Mouse (Mus musculus): ENCODE data around the gene Spata16. TPM values are rescaled to one million over a fixed set of nuclear protein-coding genes. Genes with fewer than 3 reads are reported as not detected.

Spata16 gene
- total RNA-seq, 2 experiments from 2014 or later: not detected

DNA sequence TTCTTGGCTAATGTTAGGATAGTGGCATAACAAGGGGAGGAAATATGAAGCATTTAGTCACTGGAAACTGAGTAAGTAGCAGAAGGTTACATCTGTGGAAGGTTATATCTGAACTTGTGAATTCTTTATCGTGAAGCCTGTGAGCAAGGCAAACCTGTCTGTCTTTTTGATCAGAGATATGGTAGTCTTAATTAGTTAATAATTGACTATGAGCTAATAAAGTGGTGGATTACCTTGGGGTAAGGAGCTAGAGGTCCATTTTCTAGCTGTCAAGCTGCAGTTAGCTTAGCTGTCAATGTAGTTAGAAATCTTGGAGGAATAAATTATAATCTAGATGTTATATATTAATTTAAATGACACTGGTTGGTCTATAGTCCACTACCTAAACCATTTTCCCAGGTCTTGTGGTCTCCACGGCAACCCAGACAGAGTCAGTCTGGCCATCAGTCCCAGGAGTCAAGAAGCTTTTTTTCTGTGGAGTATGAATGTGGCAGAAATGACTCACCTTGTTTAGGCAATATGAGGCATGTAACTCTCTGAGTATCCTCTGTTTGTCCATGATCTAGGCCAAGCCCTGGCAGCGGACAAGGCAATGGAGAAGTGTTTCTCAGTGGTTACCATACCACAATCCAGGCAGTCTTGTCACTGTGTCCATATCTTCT lies 331.6 kb downstream of the Spata16 start:
- ATAC-seq (replicated peaks; ENCODE audit: poor library complexity): no peak

DNA sequence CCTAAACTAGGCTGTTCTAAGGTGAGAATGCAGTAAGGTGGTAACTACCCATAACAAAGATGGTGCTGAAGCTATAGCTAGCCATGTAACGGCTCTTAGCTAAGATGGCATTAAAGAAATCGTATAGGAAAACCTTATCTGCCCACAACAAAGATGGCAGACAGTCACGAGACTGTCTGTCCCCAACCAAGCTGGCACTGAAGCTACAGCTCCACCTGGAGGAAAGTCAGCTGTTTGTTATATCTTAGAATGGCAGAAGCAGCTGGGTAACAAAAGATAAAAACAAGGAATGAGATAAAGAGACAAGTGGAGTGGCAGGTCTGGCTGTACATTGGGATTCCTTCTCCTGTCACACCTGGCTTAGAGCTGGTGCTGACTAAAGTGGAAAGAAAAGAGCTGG lies 333.1 kb downstream of the Spata16 start:
- ATAC-seq (replicated peaks; ENCODE audit: poor library complexity): no peak

DNA sequence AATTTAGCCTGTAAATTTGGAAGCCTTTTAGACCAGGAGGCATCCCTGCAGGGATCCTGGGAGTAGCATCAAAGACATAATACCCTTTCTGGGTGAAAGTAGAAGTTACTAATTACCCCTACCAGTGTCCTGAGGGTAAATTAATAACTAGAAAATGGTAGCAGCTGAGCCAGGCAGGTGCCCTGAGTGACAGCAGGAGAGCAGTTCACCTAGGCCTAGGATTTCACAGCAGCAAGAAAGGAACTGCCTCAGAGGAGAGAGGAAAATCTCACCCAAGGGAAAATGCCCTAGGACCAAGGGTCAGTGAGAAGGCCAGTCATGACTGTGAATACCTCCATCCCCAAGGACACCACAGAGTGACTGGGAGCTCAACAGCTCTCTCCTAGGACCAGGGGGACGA lies 333.9 kb downstream of the Spata16 start:
- no peak for ATAC-seq (replicated peaks; ENCODE audit: poor library complexity)

DNA sequence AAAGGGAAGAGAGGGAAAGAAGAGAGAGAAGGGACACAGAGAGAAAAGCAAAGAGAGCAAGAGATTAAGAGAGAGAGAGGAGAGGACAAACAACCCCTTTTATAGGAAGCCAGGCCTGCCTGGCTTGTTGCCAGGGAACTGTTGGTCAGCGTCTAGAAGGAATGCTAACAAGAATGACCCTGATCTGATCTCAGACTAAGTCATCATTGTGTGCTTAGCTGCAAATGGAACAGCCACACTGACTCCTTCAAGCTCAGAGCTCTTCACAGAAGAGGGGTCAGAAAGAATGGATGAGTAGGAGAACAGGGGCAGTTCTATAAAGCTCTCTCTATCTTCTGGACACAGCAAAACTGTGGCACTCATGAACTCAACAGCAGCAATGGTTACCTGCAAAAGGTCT lies 334.7 kb downstream of the Spata16 start:
- ATAC-seq (replicated peaks; ENCODE audit: poor library complexity): no peak

DNA sequence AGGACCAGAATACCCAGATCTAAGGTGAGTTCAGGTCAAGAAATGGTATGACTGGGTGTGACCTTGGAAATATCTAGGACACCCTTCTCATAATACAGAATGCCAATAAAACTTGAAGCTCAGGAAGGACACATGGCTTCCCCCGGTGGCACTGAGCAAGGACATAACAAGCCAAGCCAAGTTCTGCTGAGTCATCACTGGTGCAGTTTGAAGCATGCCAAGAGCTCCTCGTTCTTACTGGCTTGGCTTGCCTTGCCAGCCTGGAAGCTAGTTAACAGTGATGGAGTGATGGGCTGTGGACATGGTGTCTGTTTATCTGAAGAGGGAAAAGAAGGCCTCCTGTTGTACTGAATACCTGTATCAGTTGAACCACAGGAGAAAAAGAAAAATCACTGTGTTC lies 342.2 kb downstream of the Spata16 start:
- no peak for ATAC-seq (replicated peaks; ENCODE audit: poor library complexity)

DNA sequence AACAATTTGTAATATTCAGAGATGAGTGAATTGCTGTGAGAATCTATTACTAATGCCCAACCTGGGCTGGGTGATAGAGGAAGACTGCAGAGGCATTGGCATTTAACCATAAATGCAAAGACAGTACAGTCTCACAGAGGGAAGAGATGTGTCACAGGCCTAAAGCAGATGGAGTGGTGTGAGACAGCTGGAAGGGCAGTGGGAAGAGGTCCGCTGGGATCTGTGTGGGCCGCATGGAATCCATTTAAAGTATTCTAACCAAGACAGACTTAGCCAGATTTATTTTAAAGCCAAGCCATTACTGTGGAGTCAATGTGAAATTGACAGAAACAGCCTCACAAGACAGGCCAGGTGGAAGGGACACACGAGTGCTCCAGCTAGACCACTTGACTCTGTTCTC lies 343.0 kb downstream of the Spata16 start:
- no peak for ATAC-seq (replicated peaks; ENCODE audit: poor library complexity)

DNA sequence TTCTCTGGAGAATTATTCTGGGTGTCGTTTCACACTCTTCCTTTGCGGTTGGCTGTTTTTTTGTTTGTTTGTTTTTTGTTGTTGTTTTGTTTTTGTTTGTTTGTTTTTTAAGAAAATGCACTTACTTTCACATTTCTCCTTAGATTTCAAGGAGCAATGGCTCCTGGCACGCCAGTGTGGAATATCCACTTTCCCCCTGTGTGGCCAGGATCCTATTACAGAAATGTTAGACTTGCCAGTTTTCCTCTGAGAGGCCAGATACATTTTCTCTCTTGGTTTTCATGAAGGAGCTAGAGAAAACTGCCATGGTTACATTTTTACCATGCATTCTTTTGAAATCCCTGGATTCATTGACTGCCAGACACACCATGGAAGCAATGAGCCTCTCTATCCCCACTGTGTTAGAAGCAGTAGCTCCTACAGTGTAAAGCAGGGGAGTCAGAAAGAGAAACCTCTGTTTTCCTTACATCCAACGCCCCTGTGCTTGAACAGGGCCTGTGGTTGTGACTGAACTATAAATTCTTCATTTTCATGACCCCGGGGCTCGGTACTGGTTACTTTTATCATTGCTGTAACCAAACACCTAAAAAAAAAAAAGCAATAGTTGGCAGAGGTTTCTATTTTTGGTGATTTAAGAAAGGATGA lies 344.7 kb downstream of the Spata16 start:
- ATAC-seq (replicated peaks; ENCODE audit: poor library complexity): no peak

DNA sequence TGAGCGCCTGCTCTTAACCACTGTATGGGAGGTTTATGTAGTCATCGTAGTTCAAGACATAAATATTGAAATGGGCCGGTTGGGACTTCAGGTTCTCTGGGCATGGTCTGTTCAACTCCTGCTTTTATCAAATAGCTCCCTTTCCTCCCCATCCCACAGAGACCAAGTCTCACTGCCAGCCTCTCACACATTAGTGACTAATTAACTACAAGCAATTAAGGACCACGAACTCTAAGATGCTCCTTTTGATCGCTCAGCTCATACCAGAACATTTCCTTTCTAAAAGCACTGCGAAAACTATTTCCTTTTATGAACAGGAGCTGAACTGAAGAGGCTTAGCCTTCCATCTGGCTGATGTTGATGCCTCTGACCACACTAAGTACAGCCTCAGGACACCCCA lies 346.3 kb downstream of the Spata16 start:
- ATAC-seq (replicated peaks; ENCODE audit: poor library complexity): no peak

DNA sequence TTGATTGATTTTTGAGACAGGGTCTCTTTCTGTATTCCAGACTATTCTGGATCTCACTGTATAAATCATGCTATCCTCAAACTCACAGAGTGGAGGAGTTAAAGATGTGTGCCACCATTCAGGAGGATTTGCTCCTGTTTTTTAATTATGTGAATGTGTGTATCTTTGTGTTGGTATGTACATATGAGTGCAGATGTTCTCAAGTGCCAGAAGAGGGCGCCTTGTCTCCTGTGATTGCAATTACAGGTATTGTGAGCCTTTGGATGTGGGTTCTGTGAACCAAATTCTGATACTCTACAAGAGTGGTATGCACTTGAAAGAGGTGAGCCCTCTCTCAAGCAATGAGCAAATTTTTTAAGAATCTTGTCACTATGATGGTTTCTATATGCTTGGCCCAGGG lies 369.4 kb downstream of the Spata16 start:
- ATAC-seq (replicated peaks; ENCODE audit: poor library complexity): no peak

DNA sequence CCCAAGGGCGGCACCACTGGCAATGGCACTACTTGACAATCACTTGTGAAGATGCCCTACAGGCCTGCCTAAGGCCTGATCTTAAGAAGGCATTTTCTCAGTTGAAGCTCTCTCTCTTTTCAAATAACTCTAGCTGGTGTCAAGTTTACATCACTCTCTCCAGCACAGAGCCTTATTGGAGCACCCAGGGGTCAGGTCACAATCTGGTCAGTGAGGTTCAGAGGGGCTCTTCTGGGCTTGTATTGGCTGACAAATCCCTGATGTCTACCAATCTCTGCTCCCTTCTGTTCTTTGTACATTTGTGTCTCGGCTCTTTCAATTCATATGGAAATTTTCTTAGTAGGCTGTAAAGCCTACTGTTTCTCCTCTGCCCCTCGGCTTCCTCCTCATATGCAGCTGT lies 390.5 kb downstream of the Spata16 start:
- ATAC-seq (replicated peaks; ENCODE audit: poor library complexity): no peak

DNA sequence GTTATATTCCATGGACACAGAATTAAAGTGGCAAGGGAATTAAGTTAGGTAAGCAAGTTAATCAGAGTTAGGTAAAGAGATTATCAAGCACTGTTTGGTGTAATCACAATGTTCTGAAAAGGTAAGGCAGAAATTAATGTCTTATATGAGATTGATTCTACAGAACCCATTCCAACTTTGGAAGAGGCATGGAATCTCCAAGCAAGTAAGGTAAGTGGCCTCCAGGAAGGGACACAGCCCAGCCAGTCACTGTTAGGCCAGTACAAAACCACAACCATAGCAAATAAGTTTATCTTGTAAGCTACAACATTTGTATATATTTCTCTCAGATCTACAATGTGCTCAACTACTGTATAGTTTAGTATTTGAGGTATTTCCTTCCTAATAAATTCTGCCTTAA lies 391.1 kb downstream of the Spata16 start:
- ATAC-seq (replicated peaks; ENCODE audit: poor library complexity): no peak

DNA sequence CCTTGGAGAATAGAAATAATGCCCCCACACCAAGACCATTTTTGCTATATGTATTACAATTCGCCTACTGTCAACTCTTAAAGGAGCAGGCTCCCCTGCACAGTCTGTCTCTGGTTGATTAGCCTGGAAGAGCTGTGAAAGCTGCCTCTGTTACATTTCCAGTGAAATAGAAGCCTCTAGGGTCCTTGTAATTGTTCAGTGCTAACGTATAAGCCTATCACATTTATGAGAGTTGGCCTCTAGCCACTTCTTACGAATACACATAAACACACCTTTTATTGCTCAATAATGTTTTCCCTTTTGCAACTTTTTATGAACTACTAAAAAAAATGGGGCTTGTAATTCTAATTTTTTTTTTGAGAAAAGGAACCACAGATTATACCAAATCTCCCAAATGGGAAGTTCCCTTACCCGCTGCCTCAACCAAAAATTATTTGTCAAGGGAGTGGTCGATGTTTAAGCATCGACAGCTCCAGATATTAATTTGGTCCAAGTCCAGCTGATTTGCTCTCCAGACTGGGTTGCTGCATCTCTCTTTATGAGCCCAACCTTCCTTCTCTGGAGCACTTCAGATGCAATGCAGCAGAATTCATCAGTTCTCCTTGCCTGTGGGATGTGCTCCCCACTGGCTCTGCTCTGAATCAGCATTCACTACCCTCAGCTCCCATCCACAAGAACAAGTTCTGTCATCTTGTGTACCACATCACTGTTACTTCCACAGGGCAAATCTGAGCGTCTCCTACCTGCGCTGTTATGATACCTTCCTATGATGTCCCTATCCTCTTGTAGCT lies 392.8 kb downstream of the Spata16 start:
- no peak for ATAC-seq (replicated peaks; ENCODE audit: poor library complexity)
